Mouse (Mus musculus) layer of hippocampus, postnatal 25 days (tissue): ENCODE measurements at regions not wholly inside any gene's neighbourhood (a gene's known extent, or its start where the extent isn't known, plus 50 kb on each side); places are given as distances from the start of the nearest gene placed in this dataset.
A peak's percentile ranks its signal among the peaks of the same experiment; 100 is the strongest.

Experiments used
- DNase-seq, 2 experiments: peaks; one replicate each; pipeline ENCODE4 v3.0.0; 2022; ENCODE audit warnings: mixed read lengths in 2 of 2, low spot score in 1 of 2; ENCODE audit errors: extremely low spot score in 1 of 2

- DNase-seq: no peak
These were observed 196.1 kb upstream of the Kdm8 start for GRCm38 (mm10) chr7:125248386-125248785.

GRCm38 (mm10) chr7:125250385-125250784, 194.1 kb upstream of the Kdm8 start:
- DNase-seq: no peak

GRCm38 (mm10) chr7:125250970-125251585, 193.4 kb upstream of the Kdm8 start:
- no peak for DNase-seq

GRCm38 (mm10) chr7:125254302-125254701, 190.2 kb upstream of the Kdm8 start:
- no peak for DNase-seq

GRCm38 (mm10) chr7:125259016-125259415, 185.5 kb upstream of the Kdm8 start:
- no peak for DNase-seq

- DNase-seq: no peak
These were observed 182.3 kb upstream of the Kdm8 start for GRCm38 (mm10) chr7:125262133-125262532.

- no peak for DNase-seq
These were observed 181.7 kb upstream of the Kdm8 start for GRCm38 (mm10) chr7:125262672-125263365.

GRCm38 (mm10) chr7:125263756-125264155, 180.7 kb upstream of the Kdm8 start:
- no peak for DNase-seq

GRCm38 (mm10) chr7:125270711-125271110, 173.8 kb upstream of the Kdm8 start:
- no peak for DNase-seq

- no peak for DNase-seq
These were observed 173.1 kb upstream of the Kdm8 start for GRCm38 (mm10) chr7:125271356-125271755.

GRCm38 (mm10) chr7:125281371-125281770, 163.1 kb upstream of the Kdm8 start:
- no peak for DNase-seq

GRCm38 (mm10) chr7:125295226-125295625, 149.2 kb upstream of the Kdm8 start:
- DNase-seq: no peak

GRCm38 (mm10) chr7:125308433-125308832, 136.0 kb upstream of the Kdm8 start:
- DNase-seq: no peak

- peak; percentile 13 to 18 for DNase-seq
These were observed 133.5 kb upstream of the Kdm8 start for GRCm38 (mm10) chr7:125310971-125311370.

GRCm38 (mm10) chr7:125313604-125314003, 130.9 kb upstream of the Kdm8 start:
- no peak for DNase-seq

GRCm38 (mm10) chr7:125334769-125335168, 109.7 kb upstream of the Kdm8 start:
- no peak for DNase-seq

- no peak for DNase-seq
These were observed 108.8 kb upstream of the Kdm8 start for GRCm38 (mm10) chr7:125335586-125336165.

GRCm38 (mm10) chr7:125336826-125337225, 107.7 kb upstream of the Kdm8 start:
- DNase-seq: no peak

- DNase-seq: no peak
These were observed 106.2 kb upstream of the Kdm8 start for GRCm38 (mm10) chr7:125338177-125338751.

GRCm38 (mm10) chr7:125340326-125340905, 104.1 kb upstream of the Kdm8 start:
- DNase-seq: no peak

- no peak for DNase-seq
These were observed 94.9 kb upstream of the Kdm8 start for GRCm38 (mm10) chr7:125349606-125350005.
